In genomic region chr1:162859545-162859976, GRCm38 (mm10) we compare ENCODE assay signal across 9 mouse cellular contexts. TPM values are rescaled to one million over a fixed set of nuclear protein-coding genes. Genes with fewer than 3 reads are reported as not detected.
DNase-seq lines count a peak whose midpoint lies in the region; ATAC-seq lines count a peak whose summit lies in the region.
"Had no signal": no experiment of that assay in that cellular context is flagged by ENCODE, and none has a peak within 500 bp of the region (broad histone marks: within the 10 kb centered on the region; RNA-seq: fewer than 3 reads in every experiment).

No protein-coding gene starts in this region.

- no peak overlapping the region for H3K4me2 ChIP-seq in limb, embryonic 12.5 days

- intact Hi-C loops in gastrocnemius, postnatal 14 days (cut with DNase I; ENCODE audit: low total_unique reads) = no loop called here

- ATAC-seq in limb, embryonic 12.5 days (ENCODE audit: insufficient number of reproducible peaks, insufficient read depth, low FRiP score, low TSS enrichment, low read depth) = no peak

- H3K36me3 ChIP-seq in limb, embryonic 12.5 days = no peaks in the 10 kb centered on the region
- H3K36me3 ChIP-seq: liver, embryonic 15.5 days had no signal

- 0 out of 2 replicates have a peak overlapping the region, but pooled peaks have one; percentile 25 for H3K27ac ChIP-seq in limb, embryonic 12.5 days
- H3K27ac ChIP-seq: liver, embryonic 15.5 days had no signal

- 50% methylated on average over 10 of the region's 10 CpGs for WGBS in limb, embryonic 12.5 days

- H3K9me3 ChIP-seq in limb, embryonic 12.5 days = no peaks in the 10 kb centered on the region
- H3K9me3 ChIP-seq: liver, embryonic 15.5 days had no signal

- no peak overlapping the region for H3K4me3 ChIP-seq in limb, embryonic 12.5 days (replicated peaks)
- H3K4me3 ChIP-seq: liver, embryonic 15.5 days had no signal

- peak; percentile 24 for DNase-seq in gastrocnemius, adult 18-20 months (ENCODE audit: low spot score)
- no peak for DNase-seq in gastrocnemius, postnatal 14 days
- DNase-seq in ZHBTc4 (ENCODE audit: low read depth, low spot score) = peak; percentile 8
- DNase-seq in heart, postnatal 4 days = peak; percentile 9
- no peak for DNase-seq in right cerebral cortex, adult 2 months (ENCODE audit: low spot score in 2 of 2)
- no peak for DNase-seq in adrenal gland, adult 8-10 months
- no peak for DNase-seq in right cerebral cortex, postnatal 14 days

- H3K9ac ChIP-seq in limb, embryonic 12.5 days (replicated peaks) = no peak overlapping the region
- H3K9ac ChIP-seq: liver, embryonic 15.5 days had no signal

- H3K4me1 ChIP-seq in limb, embryonic 12.5 days (replicated peaks) = peaks cover 36% of the 10 kb centered on the region

- H3K27me3 ChIP-seq in limb, embryonic 12.5 days = no peaks in the 10 kb centered on the region
- H3K27me3 ChIP-seq: liver, embryonic 15.5 days had no signal

RNA-seq across cellular contexts. Expression of gene Fmo1, which starts 6.8 kb away (rescaled TPM):
- total RNA-seq in gastrocnemius, adult 18-20 months (2021) = 10 to 100 TPM in 1 of 2 experiments, 1 to 10 TPM in 1; 8.4 to 11.1 TPM
- total RNA-seq in gastrocnemius, postnatal 14 days (2021) = 10 to 100 TPM; 16.2 to 23.7 TPM
- total RNA-seq in heart, postnatal 4 days (2021) = 10 to 100 TPM; 18.7 to 20.9 TPM
- 3.2 and 4.7 TPM in 2 replicates for polyA plus RNA-seq in limb, embryonic 12.5 days (2016; fragmentation: Nextera tagmentation; extraction: Ambion mirVana)
- total RNA-seq in adrenal gland, adult 8-10 months (2022) = 100 to 1,000 TPM in 2 of 4 experiments, 10 to 100 TPM in 2; 36.8 to 391 (median 229) TPM

RNA-seq across cellular contexts. Expression of gene Fmo2, which starts 39.0 kb away (rescaled TPM):
- 10 to 100 TPM; 12.2 to 13.8 TPM for total RNA-seq in gastrocnemius, adult 18-20 months (2021)
- total RNA-seq in gastrocnemius, postnatal 14 days (2021) = 1 to 10 TPM; 3.9 to 7.8 TPM
- 10 to 100 TPM in 1 of 2 experiments, 1 to 10 TPM in 1; 7.9 to 11.9 TPM for total RNA-seq in heart, postnatal 4 days (2021)
- polyA plus RNA-seq in limb, embryonic 12.5 days (2016; fragmentation: Nextera tagmentation; extraction: Ambion mirVana) = 0.05 TPM in 1 of 2 replicates, not detected in the other
- 10 to 100 TPM; 45.3 to 71.8 (median 66.9) TPM for total RNA-seq in adrenal gland, adult 8-10 months (2022)

RNA-seq across cellular contexts. Expression of gene Fmo4, which starts 45.8 kb away (rescaled TPM):
- total RNA-seq in gastrocnemius, adult 18-20 months (2021) = under 1 TPM; 0.11 to 0.26 TPM
- under 1 TPM; 0.16 to 0.31 TPM for total RNA-seq in gastrocnemius, postnatal 14 days (2021)
- total RNA-seq in heart, postnatal 4 days (2021) = under 1 TPM in 1 of 2 experiments, not detected in 1; 0.55 TPM
- 0.20 and 0.41 TPM in 2 replicates for polyA plus RNA-seq in limb, embryonic 12.5 days (2016; fragmentation: Nextera tagmentation; extraction: Ambion mirVana)
- total RNA-seq in adrenal gland, adult 8-10 months (2022) = 1 to 10 TPM in 2 of 4 experiments, under 1 TPM in 2; 0.25 to 3.6 (median 0.89) TPM

Comparison
In these comparisons a context has a peak if more than half of its experiments do, and no peak if none do; other contexts are left out.
1. DNase-seq: peak in gastrocnemius, adult 18-20 months (single experiment), ZHBTc4 (single experiment) and heart, postnatal 4 days (single experiment); none in gastrocnemius, postnatal 14 days (single experiment), right cerebral cortex, adult 2 months (0 of 2), adrenal gland, adult 8-10 months (single experiment) and right cerebral cortex, postnatal 14 days (single experiment).